Mouse (Mus musculus): ENCODE measurements around the gene Macrod1. TPM values are rescaled to one million over a fixed set of nuclear protein-coding genes. Genes with fewer than 3 reads are reported as not detected.
A peak's percentile ranks its signal among the peaks of the same experiment; 100 is the strongest.

Gene Macrod1
- polyA plus RNA-seq, 1 experiment from 2014 or later, result 5.3 TPM

GRCm38 (mm10) chr19:7200427-7200826 lies 143.8 kb downstream of the Macrod1 start:
- Histone ChIP-seq H3K4me2 (ENCODE audit: low read length) (no peak overlapping the region), H3K4me3 (replicated peaks; ENCODE audit: low read length) (no peak overlapping the region), H3K27me3 (replicated peaks; ENCODE audit: control insufficient read depth, insufficient read depth, low read length) (no peaks in the 10 kb centered on the region), H3K36me3 (ENCODE audit: control insufficient read depth, insufficient read depth) (peaks cover 38% of the 10 kb centered on the region), H3K27ac (ENCODE audit: low read length) (no peak overlapping the region), H3K9me3 (ENCODE audit: control insufficient read depth, low read length) (no peaks in the 10 kb centered on the region), H3K4me1 (replicated peaks; ENCODE audit: control insufficient read depth, insufficient read depth, low read length) (peaks cover 23% of the 10 kb centered on the region), H3K9ac (replicated peaks; ENCODE audit: low read depth, low read length) (no peak overlapping the region)
- no peak for ATAC-seq
- 68% methylated on average over 1 of the region's 1 CpGs for WGBS

DNA sequence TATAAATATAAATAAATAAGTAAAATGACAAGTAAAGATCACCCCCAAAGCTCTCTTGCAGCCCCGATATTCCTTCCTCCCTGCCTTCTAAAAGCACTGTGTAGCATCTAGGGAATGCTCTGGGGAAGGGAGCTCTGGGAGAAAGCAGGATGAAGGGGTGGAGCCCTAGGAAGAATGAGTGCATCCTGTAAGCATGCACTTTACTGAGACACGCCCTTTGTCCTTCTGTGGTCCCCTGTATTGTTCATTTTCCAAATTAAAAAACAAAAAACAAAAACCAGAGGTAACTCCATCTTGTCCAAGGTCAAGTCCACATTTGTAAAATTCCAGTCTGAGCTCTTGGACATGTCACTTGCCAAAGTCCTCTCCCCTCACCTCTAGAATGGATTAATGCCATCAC lies 148.3 kb downstream of the Macrod1 start:
- H3K9ac ChIP-seq (replicated peaks; ENCODE audit: low read depth, low read length), result peak overlapping the region; percentile 77
- peaks cover 26% of the 10 kb centered on the region for H3K4me1 ChIP-seq (replicated peaks; ENCODE audit: control insufficient read depth, insufficient read depth, low read length)
- peaks cover 23% of the 10 kb centered on the region for H3K36me3 ChIP-seq (ENCODE audit: control insufficient read depth, insufficient read depth)
- ATAC-seq, result no peak
- no peaks in the 10 kb centered on the region for H3K9me3 ChIP-seq (ENCODE audit: control insufficient read depth, low read length)
- H3K4me3 ChIP-seq (replicated peaks; ENCODE audit: low read length), result peak overlapping the region; percentile 91
- H3K27me3 ChIP-seq (replicated peaks; ENCODE audit: control insufficient read depth, insufficient read depth, low read length), result no peaks in the 10 kb centered on the region
- 73% methylated on average over 2 of the region's 2 CpGs for WGBS
- H3K27ac ChIP-seq (ENCODE audit: low read length), result no peak overlapping the region
- H3K4me2 ChIP-seq (ENCODE audit: low read length), result peak overlapping the region; percentile 94

DNA sequence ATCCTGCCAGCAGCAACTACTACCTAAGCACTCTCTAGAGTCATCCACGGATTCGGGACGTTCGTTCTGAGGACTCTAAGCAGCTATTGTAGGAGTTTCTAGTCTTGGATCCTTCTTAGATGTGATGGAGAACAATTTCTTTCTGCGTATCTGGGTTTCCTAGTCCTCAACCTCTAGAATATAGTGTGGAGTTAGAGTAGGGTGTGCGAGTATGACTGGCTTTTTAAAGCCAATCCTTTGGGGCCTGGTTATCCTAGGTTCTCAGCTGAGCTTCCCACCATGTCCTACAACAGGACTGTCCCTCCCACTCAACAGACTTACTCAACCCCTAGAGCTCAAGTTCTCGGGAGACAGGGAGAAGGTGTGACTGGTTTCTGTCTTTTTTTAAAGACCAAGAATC lies 148.7 kb downstream of the Macrod1 start:
- H3K4me1 ChIP-seq (replicated peaks; ENCODE audit: control insufficient read depth, insufficient read depth, low read length), result peaks cover 26% of the 10 kb centered on the region
- H3K36me3 ChIP-seq (ENCODE audit: control insufficient read depth, insufficient read depth), result peaks cover 21% of the 10 kb centered on the region
- peak overlapping the region; percentile 77 for H3K9ac ChIP-seq (replicated peaks; ENCODE audit: low read depth, low read length)
- peak overlapping the region; percentile 94 for H3K4me2 ChIP-seq (ENCODE audit: low read length)
- no peaks in the 10 kb centered on the region for H3K27me3 ChIP-seq (replicated peaks; ENCODE audit: control insufficient read depth, insufficient read depth, low read length)
- 29% methylated on average over 7 of the region's 7 CpGs for WGBS
- ATAC-seq, result no peak
- peak overlapping the region; percentile 90; the same call in 1 of the 2 replicates for H3K27ac ChIP-seq (ENCODE audit: low read length)
- H3K4me3 ChIP-seq (replicated peaks; ENCODE audit: low read length), result peak overlapping the region; percentile 91
- no peaks in the 10 kb centered on the region for H3K9me3 ChIP-seq (ENCODE audit: control insufficient read depth, low read length)

GRCm38 (mm10) chr19:7205753-7206736 lies 149.4 kb downstream of the Macrod1 start, which contains the start of gene Otub1:
Gene Otub1, minus strand, starts transcription at chr19:7206316.
- no peaks in the 10 kb centered on the region for H3K27me3 ChIP-seq (replicated peaks; ENCODE audit: control insufficient read depth, insufficient read depth, low read length)
- under 1% methylated on average over 62 of the region's 79 CpGs for WGBS
- peaks cover 15% of the 10 kb centered on the region for H3K36me3 ChIP-seq (ENCODE audit: control insufficient read depth, insufficient read depth)
- peak within 1 kb of the TSS; percentile 90 for H3K27ac ChIP-seq (ENCODE audit: low read length)
- H3K4me2 ChIP-seq (ENCODE audit: low read length), result peak within 1 kb of the TSS; percentile 94
- no peaks in the 10 kb centered on the region for H3K9me3 ChIP-seq (ENCODE audit: control insufficient read depth, low read length)
- peak; percentile 97 for ATAC-seq
- H3K9ac ChIP-seq (replicated peaks; ENCODE audit: low read depth, low read length), result peak within 1 kb of the TSS; percentile 77
- H3K4me1 ChIP-seq (replicated peaks; ENCODE audit: control insufficient read depth, insufficient read depth, low read length), result peaks cover 26% of the 10 kb centered on the region
- peak within 1 kb of the TSS; percentile 91 for H3K4me3 ChIP-seq (replicated peaks; ENCODE audit: low read length)

- Histone ChIP-seq H3K4me2 (ENCODE audit: low read length) (no peak overlapping the region), H3K9ac (replicated peaks; ENCODE audit: low read depth, low read length) (no peak overlapping the region), H3K27me3 (replicated peaks; ENCODE audit: control insufficient read depth, insufficient read depth, low read length) (no peaks in the 10 kb centered on the region), H3K9me3 (ENCODE audit: control insufficient read depth, low read length) (no peaks in the 10 kb centered on the region), H3K4me3 (replicated peaks; ENCODE audit: low read length) (no peak overlapping the region), H3K4me1 (replicated peaks; ENCODE audit: control insufficient read depth, insufficient read depth, low read length) (peaks cover 21% of the 10 kb centered on the region), H3K27ac (ENCODE audit: low read length) (no peak overlapping the region), H3K36me3 (ENCODE audit: control insufficient read depth, insufficient read depth) (peaks cover 7% of the 10 kb centered on the region; the same call in 1 of the 2 replicates)
- no peak for ATAC-seq
- 89% methylated on average over 7 of the region's 7 CpGs for WGBS
These were observed 153.5 kb downstream of the Macrod1 start for GRCm38 (mm10) chr19:7209907-7210646.

GRCm38 (mm10) chr19:7212216-7212615 lies 155.6 kb downstream of the Macrod1 start:
- Histone ChIP-seq H3K9ac (replicated peaks; ENCODE audit: low read depth, low read length) (no peak overlapping the region), H3K9me3 (ENCODE audit: control insufficient read depth, low read length) (no peaks in the 10 kb centered on the region), H3K4me3 (replicated peaks; ENCODE audit: low read length) (no peak overlapping the region), H3K27ac (ENCODE audit: low read length) (no peak overlapping the region), H3K27me3 (replicated peaks; ENCODE audit: control insufficient read depth, insufficient read depth, low read length) (no peaks in the 10 kb centered on the region), H3K4me1 (replicated peaks; ENCODE audit: control insufficient read depth, insufficient read depth, low read length) (peaks cover 24% of the 10 kb centered on the region), H3K36me3 (ENCODE audit: control insufficient read depth, insufficient read depth) (peaks cover 7% of the 10 kb centered on the region; the same call in 1 of the 2 replicates), H3K4me2 (ENCODE audit: low read length) (no peak overlapping the region)
- 90% methylated on average over 1 of the region's 1 CpGs for WGBS
- ATAC-seq, result no peak

DNA sequence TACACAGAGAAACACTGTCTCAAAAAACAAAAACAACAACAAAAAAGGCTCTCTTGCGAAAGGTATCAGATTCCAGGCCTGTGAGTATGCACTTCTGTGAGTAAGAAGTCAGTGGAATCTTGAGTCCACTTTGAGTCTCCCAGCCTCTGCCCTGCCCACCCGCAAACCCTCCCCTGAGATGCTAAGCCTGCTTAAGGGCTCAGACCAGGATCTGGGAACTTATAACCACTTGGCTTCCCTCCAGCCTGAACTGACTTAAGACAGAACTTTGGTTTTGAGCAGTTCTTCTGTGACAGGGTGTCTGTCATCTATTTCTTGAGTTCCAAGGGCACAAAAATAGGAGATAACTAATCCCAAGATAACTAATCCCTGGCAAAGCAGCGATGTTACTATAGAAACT lies 156.4 kb downstream of the Macrod1 start:
- Histone ChIP-seq H3K36me3 (ENCODE audit: control insufficient read depth, insufficient read depth) (peaks cover 7% of the 10 kb centered on the region; the same call in 1 of the 2 replicates), H3K27ac (ENCODE audit: low read length) (no peak overlapping the region), H3K4me2 (ENCODE audit: low read length) (no peak overlapping the region), H3K27me3 (replicated peaks; ENCODE audit: control insufficient read depth, insufficient read depth, low read length) (no peaks in the 10 kb centered on the region), H3K4me3 (replicated peaks; ENCODE audit: low read length) (no peak overlapping the region), H3K9me3 (ENCODE audit: control insufficient read depth, low read length) (no peaks in the 10 kb centered on the region), H3K4me1 (replicated peaks; ENCODE audit: control insufficient read depth, insufficient read depth, low read length) (peaks cover 26% of the 10 kb centered on the region), H3K9ac (replicated peaks; ENCODE audit: low read depth, low read length) (no peak overlapping the region)
- WGBS, result 93% methylated on average over 3 of the region's 3 CpGs
- no peak for ATAC-seq

GRCm38 (mm10) chr19:7214484-7214883 lies 157.9 kb downstream of the Macrod1 start:
- H3K4me2 ChIP-seq (ENCODE audit: low read length), result no peak overlapping the region
- no peak overlapping the region for H3K9ac ChIP-seq (replicated peaks; ENCODE audit: low read depth, low read length)
- no peak overlapping the region for H3K4me3 ChIP-seq (replicated peaks; ENCODE audit: low read length)
- no peaks in the 10 kb centered on the region for H3K27me3 ChIP-seq (replicated peaks; ENCODE audit: control insufficient read depth, insufficient read depth, low read length)
- H3K36me3 ChIP-seq (ENCODE audit: control insufficient read depth, insufficient read depth), result peaks cover 7% of the 10 kb centered on the region; the same call in 1 of the 2 replicates
- 70% methylated on average over 5 of the region's 5 CpGs for WGBS
- no peaks in the 10 kb centered on the region for H3K9me3 ChIP-seq (ENCODE audit: control insufficient read depth, low read length)
- ATAC-seq, result no peak
- no peak overlapping the region for H3K27ac ChIP-seq (ENCODE audit: low read length)
- peaks cover 28% of the 10 kb centered on the region for H3K4me1 ChIP-seq (replicated peaks; ENCODE audit: control insufficient read depth, insufficient read depth, low read length)

Measured in forebrain, embryonic 16.5 days (tissue).